Mouse (Mus musculus) MEL (cell line): ENCODE measurements around the gene Gm10720.
"Not testable (repeated sequence)": the region's sequence is repeated elsewhere in the genome, so short reads cannot be mapped to it uniquely, and the experiment has no call there.

Source experiments
- CTCF ChIP-seq, 3 experiments: IDR thresholded peaks in 2 of 3; conservative IDR thresholded peaks in 1 of 3; 2 replicates each; pipeline ENCODE4 v1.5.1; 2011 to 2012; ENCODE audit warnings: low read length in 3 of 3, low read depth in 2 of 3, mild to moderate bottlenecking in 2 of 3, improper control_type of control experiment in 1 of 3, inconsistent platforms in 1 of 3, mixed read lengths in 1 of 3, moderate library complexity in 1 of 3; ENCODE audit not compliant: control insufficient read depth in 1 of 3, insufficient read depth in 1 of 3, poor library complexity in 1 of 3, severe bottlenecking in 1 of 3
- ELF1 ChIP-seq: IDR thresholded peaks from 2 replicates; pipeline ENCODE4 v1.6.1; 2014; ENCODE audit warnings: low read depth, mild to moderate bottlenecking, inconsistent platforms, low read length, improper control_type of control experiment, moderate library complexity
- EP300 ChIP-seq, 2 experiments: IDR thresholded peaks; 2 replicates each; pipeline ENCODE4 v1.6.1; 2011; ENCODE audit warnings: improper control_type of control experiment in 2 of 2, low read length in 2 of 2, low read depth in 1 of 2, mild to moderate bottlenecking in 1 of 2
- GABPA ChIP-seq: IDR thresholded peaks from 2 replicates; pipeline ENCODE4 v1.6.1; 2012; ENCODE audit warnings: low read depth, mild to moderate bottlenecking, inconsistent platforms, low read length, improper control_type of control experiment, moderate library complexity
- KAT2A ChIP-seq: conservative IDR thresholded peaks from 2 replicates; pipeline ENCODE4 v1.6.1; 2012; ENCODE audit warnings: low read depth, low read length, improper control_type of control experiment, inconsistent platforms
- POLR2AphosphoS2 ChIP-seq: IDR thresholded peaks from 2 replicates; pipeline ENCODE4 v1.6.1; 2011; ENCODE audit warnings: low read length, improper control_type of control experiment
- POLR2AphosphoS5 ChIP-seq: IDR thresholded peaks from 2 replicates; pipeline ENCODE4 v1.6.1; 2012; ENCODE audit warnings: low read depth, borderline replicate concordance, mild to moderate bottlenecking, inconsistent platforms, low read length, moderate library complexity, mixed read lengths
- USF1 ChIP-seq: IDR thresholded peaks from 2 replicates; pipeline ENCODE4 v1.6.1; 2014; ENCODE audit warnings: low read depth, mild to moderate bottlenecking, inconsistent platforms, low read length, improper control_type of control experiment, moderate library complexity
- ZKSCAN1 ChIP-seq: IDR thresholded peaks from 2 replicates; pipeline ENCODE4 v1.6.1; 2012; ENCODE audit warnings: low read depth, mild to moderate bottlenecking, inconsistent platforms, low read length, improper control_type of control experiment, moderate library complexity
- ZNF384 ChIP-seq: IDR thresholded peaks from 2 replicates; pipeline ENCODE4 v1.6.1; 2012; ENCODE audit warnings: low read depth, mild to moderate bottlenecking, inconsistent platforms, low read length, improper control_type of control experiment

DNA sequence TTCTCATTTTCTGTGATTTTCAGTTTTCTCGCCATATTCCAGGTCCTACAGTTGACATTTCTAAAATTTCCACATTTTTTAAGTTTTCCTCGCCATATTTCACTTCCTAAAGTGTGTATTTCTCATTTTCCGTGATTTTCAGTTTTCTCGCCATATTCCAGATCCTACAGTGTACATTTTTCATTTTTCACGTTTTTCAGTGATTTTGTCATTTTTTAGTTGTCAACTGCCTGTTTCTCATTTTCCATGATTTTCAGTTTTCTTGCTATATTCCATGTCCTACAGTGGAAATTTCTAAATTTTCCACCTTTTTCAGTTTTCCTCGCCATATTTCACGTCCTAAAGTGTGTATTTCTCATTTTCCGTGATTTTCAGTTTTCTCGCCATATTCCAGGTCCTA, 8.2 kb upstream of the Gm10720 start:
- TF ChIP-seq POLR2AphosphoS5; USF1; ELF1; EP300 (IDR thresholded peaks at IDR 0.05; ENCODE audit: low read depth in 1 of 2, low read length in 2 of 2); POLR2AphosphoS2; ZNF384; KAT2A; CTCF (IDR thresholded peaks at IDR 0.05 in 2 of 3, conservative IDR thresholded peaks at IDR 0.05 in 1 of 3; ENCODE audit: control insufficient read depth in 1 of 3, insufficient read depth in 1 of 3, low read depth in 2 of 3, low read length in 3 of 3, poor library complexity in 1 of 3, severe bottlenecking in 1 of 3); GABPA; ZKSCAN1: not testable (repeated sequence)
